Mouse (Mus musculus) heart, adult 2 months (tissue): ENCODE results near the gene Srp68. TPM values are rescaled to one million over a fixed set of nuclear protein-coding genes. Genes with fewer than 3 reads are reported as not detected.

ENCODE experiments used
- DNase-seq, 2 experiments: peaks; one replicate each; pipeline ENCODE4 v3.0.0; 2021
- H3K27ac ChIP-seq: fragments of 200-600 bp; 2 replicates; pipeline ENCODE4 v1.8.1; 2022
- H3K27me3 ChIP-seq: fragments of 200-500 bp; 2 replicates; pipeline ENCODE4 v1.6.1; 2012; ENCODE audit warnings: mild to moderate bottlenecking, low read length, inconsistent platforms, mixed read lengths; ENCODE audit not compliant: control insufficient read depth, insufficient read depth
- H3K36me3 ChIP-seq: fragments of 200-500 bp; 2 replicates; pipeline ENCODE4 v1.6.1; 2012; ENCODE audit warnings: low read length, inconsistent platforms; ENCODE audit not compliant: control insufficient read depth, insufficient read depth
- H3K4me1 ChIP-seq: fragments of 200-500 bp; 2 replicates; pipeline ENCODE4 v1.6.1; 2011; ENCODE audit warnings: low read length; ENCODE audit not compliant: control insufficient read depth, insufficient read depth
- H3K4me3 ChIP-seq: fragments of 200-600 bp; 2 replicates; pipeline ENCODE4 v1.8.1; 2022
- H3K79me2 ChIP-seq: fragments of 200-500 bp; replicated peaks from 2 replicates; pipeline ENCODE4 v1.6.1; 2012; ENCODE audit warnings: mild to moderate bottlenecking, inconsistent platforms, low read length, moderate library complexity, mixed read lengths; ENCODE audit not compliant: control insufficient read depth, insufficient read depth
- H3K9ac ChIP-seq: fragments of 200-500 bp; 2 replicates; pipeline ENCODE4 v1.6.1; 2012; ENCODE audit warnings: low read depth, mild to moderate bottlenecking, control low read depth, inconsistent platforms, low read length, mixed read lengths
- CTCF ChIP-seq: fragments of 200-600 bp; IDR thresholded peaks from 2 replicates; pipeline ENCODE4 v1.8.1; 2022; ENCODE audit warnings: antibody characterized with exemption, mild to moderate bottlenecking, moderate library complexity
- EP300 ChIP-seq: fragments of 200-500 bp; IDR thresholded peaks from 2 replicates; pipeline ENCODE4 v1.6.1; 2011; ENCODE audit warnings: low read depth, low read length, control low read depth; ENCODE audit not compliant: insufficient read depth
- POLR2A ChIP-seq: fragments of 200-500 bp; IDR thresholded peaks from 2 replicates; pipeline ENCODE4 v1.6.1; 2011; ENCODE audit warnings: mild to moderate bottlenecking, low read depth, low read length, control low read depth; ENCODE audit not compliant: insufficient read depth
- WGBS: fragments of 180-500 bp; shearing (Covaris S2); methylation state at CpG from one replicate; pipeline ENCODE4 v1.1.7; 2018; 5-methylcytosine and 5-hydroxymethylcytosine counted together
- intact Hi-C: fragments of 180-260 bp; cut with DNase I; formaldehyde crosslinking; loops from one replicate; pipeline ENCODE4 v1.15.1; 2025
- polyA plus RNA-seq: library from polyadenylated mRNA; depleted of rRNA; stranded (reverse); fragments of >200 nt; gene quantifications from 2 replicates; pipeline ENCODE4 v1.2.3, GENCODE M21; 2012
- total RNA-seq, 2 experiments: library from RNA; stranded (reverse); gene quantifications; 2 replicates each; pipeline ENCODE4 v1.2.3; 2021

Srp68 gene
- total and polyA plus RNA-seq, 3 experiments, result 40.0 to 71.2 (median 61.5) TPM

DNA sequence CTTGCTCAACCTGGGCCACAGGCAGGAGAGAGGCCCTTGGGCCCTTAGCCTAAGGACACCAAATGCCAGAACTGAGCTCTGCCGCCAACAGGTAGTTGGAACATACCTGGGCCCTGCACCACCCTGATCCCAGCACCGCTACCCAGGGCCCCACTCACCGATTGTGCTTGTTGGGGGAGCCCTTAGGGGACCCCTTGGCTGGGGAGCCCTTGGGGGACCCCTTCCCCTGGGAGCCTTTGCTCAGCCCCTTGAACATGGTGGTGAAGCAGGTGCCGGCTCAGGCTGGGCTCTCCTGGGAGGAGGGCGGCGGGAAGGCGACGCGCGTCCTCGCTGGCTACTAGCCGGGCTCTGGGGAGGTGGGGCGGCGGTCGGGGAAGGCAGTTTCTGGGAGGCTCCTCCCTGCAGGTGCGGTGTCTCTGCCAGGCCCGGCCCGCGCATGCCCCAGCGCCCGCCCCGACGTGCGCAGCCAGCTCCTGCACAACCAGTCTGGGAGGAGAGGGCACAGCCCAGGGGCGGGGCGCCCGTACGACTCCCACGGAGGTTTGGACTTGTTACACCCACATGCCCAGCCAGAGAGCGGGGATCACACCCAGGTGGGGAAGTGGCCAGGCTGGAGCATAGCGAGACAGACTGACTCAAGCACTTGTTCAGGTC lies 36.1 kb downstream of the Srp68 start, which contains the start of gene Evpl:
Gene Evpl, minus strand, starts transcription at position 336 of the 654 bp plus-strand sequence.
- intact Hi-C loops, result no loop called here
- H3K4me3 ChIP-seq, result no peak within 1 kb of the TSS

GRCm38 (mm10) chr11:116234901-116235300 lies 39.1 kb downstream of the Srp68 start:
- no peak overlapping the region for H3K9ac ChIP-seq
- TF ChIP-seq CTCF (no peak), EP300 (no peak), POLR2A (no peak)
- no peak overlapping the region for H3K4me3 ChIP-seq
- intact Hi-C loops, result no loop called here
- no peaks in the 10 kb centered on the region for H3K79me2 ChIP-seq
- 84% methylated on average over 8 of the region's 8 CpGs for WGBS
- H3K4me1 ChIP-seq, result no peaks in the 10 kb centered on the region
- peaks cover 6% of the 10 kb centered on the region for H3K27me3 ChIP-seq
- H3K36me3 ChIP-seq, result no peaks in the 10 kb centered on the region
- H3K27ac ChIP-seq, result no peak overlapping the region
- DNase-seq, result no peak

More for the DNA sequence above, 36.1 kb downstream of the Srp68 start, which contains the start of gene Evpl:
- DNase-seq, result peak; percentile 26 to 64
- H3K27me3 ChIP-seq, result peaks cover 6% of the 10 kb centered on the region
- H3K9ac ChIP-seq, result no peak within 1 kb of the TSS
- H3K4me1 ChIP-seq, result no peaks in the 10 kb centered on the region
- WGBS, result 15% methylated on average over 31 of the region's 31 CpGs
- no peaks in the 10 kb centered on the region for H3K36me3 ChIP-seq
- H3K79me2 ChIP-seq, result no peaks in the 10 kb centered on the region
- H3K27ac ChIP-seq, result no peak within 1 kb of the TSS
- TF ChIP-seq POLR2A (no peak), EP300 (no peak), CTCF (no peak)

DNA sequence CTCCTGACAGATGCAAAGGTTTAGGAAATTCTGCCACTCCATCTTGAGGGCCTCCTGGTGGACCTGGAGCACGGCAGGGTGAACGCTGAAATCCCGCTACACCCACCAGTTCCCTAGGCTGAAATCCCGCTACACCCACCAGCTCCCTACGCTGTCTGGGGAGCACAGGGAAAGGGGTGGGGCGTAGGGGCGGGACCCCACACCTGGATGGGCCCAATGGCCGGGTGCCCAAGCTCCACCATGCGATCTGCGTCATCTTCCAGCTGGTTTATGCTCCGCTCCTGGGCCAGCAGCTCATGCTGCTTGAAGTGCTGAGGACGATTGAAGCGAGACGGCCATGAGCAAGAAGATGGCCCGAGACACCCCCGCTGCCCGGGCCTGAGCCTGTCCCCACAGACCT lies 41.6 kb downstream of the Srp68 start:
- intact Hi-C loops, result no loop called here
- no peak for DNase-seq
- no peaks in the 10 kb centered on the region for H3K79me2 ChIP-seq
- WGBS, result 32% methylated on average over 17 of the region's 17 CpGs
- H3K36me3 ChIP-seq, result no peaks in the 10 kb centered on the region
- H3K4me3 ChIP-seq, result no peak overlapping the region
- no peak overlapping the region for H3K9ac ChIP-seq
- TF ChIP-seq POLR2A, result no peak
- no peak for TF ChIP-seq EP300
- no peak for TF ChIP-seq CTCF
- no peak overlapping the region for H3K27ac ChIP-seq
- H3K4me1 ChIP-seq, result no peaks in the 10 kb centered on the region
- 0 out of 2 replicates have a peak, but pooled peaks cover 1% of the 10 kb centered on the region for H3K27me3 ChIP-seq

GRCm38 (mm10) chr11:116228699-116229098 lies 45.3 kb downstream of the Srp68 start:
- no peak for DNase-seq
- WGBS, result 86% methylated on average over 4 of the region's 4 CpGs
- no peak overlapping the region for H3K9ac ChIP-seq

DNA sequence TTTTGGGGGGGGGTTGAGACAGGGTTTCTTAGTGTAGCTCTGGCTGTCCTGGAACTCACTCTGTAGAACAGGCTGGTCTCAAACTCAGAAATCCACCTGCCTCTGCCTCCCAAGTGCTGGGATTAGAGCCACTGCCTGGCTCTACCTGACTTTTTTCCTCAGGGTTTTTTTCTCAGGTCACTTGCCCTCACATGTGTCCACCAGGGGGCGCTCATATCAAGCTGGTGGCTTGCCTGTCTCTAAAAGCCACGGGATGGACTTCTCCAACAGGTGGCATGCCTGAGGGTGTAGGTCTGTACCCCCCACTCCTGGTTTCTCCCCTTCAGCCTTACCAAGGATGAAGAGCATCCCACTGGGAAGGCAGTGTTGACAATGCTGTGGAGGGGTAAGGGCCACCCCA lies 47.6 kb downstream of the Srp68 start:
- Histone ChIP-seq H3K27ac (no peak overlapping the region), H3K9ac (no peak overlapping the region), H3K36me3 (no peaks in the 10 kb centered on the region), H3K79me2 (no peaks in the 10 kb centered on the region), H3K4me3 (no peak overlapping the region), H3K4me1 (no peaks in the 10 kb centered on the region), H3K27me3 (no peaks in the 10 kb centered on the region)
- intact Hi-C loops, result loop anchor here (1.0 to 5.0 kb wide), 4 partner anchors 68 to 236 kb away; no protein-coding TSS in a partner anchor
- peak; percentile 62 to 83 for DNase-seq
- WGBS, result 8% methylated on average over 2 of the region's 2 CpGs
- TF ChIP-seq CTCF (peak; percentile 91), POLR2A (no peak), EP300 (0 out of 2 replicates have a peak, but pooled peaks have one; percentile 19)

More at GRCm38 (mm10) chr11:116228699-116229098, 45.3 kb downstream of the Srp68 start:
- Histone ChIP-seq H3K36me3 (no peaks in the 10 kb centered on the region), H3K27ac (no peak overlapping the region), H3K4me1 (no peaks in the 10 kb centered on the region), H3K4me3 (no peak overlapping the region), H3K27me3 (0 out of 2 replicates have a peak, but pooled peaks cover 1% of the 10 kb centered on the region), H3K79me2 (no peaks in the 10 kb centered on the region)
- TF ChIP-seq EP300 (no peak), CTCF (no peak), POLR2A (no peak)
- intact Hi-C loops, result loop anchor here (5.0 kb wide), 2 partner anchors 139 to 234 kb away; no protein-coding TSS in a partner anchor

- H3K27me3 ChIP-seq, result no peaks in the 10 kb centered on the region
- peaks cover 18% of the 10 kb centered on the region for H3K4me1 ChIP-seq
- TF ChIP-seq CTCF (no peak), POLR2A (no peak), EP300 (no peak)
- H3K9ac ChIP-seq, result peak overlapping the region; percentile 53
- H3K36me3 ChIP-seq, result no peaks in the 10 kb centered on the region
- DNase-seq, result no peak
- intact Hi-C loops, result no loop called here
- peak overlapping the region; percentile 50 for H3K4me3 ChIP-seq
- 24% methylated on average over 23 of the region's 23 CpGs for WGBS
- no peaks in the 10 kb centered on the region for H3K79me2 ChIP-seq
- no peak overlapping the region; the same call in 1 of the 2 replicates for H3K27ac ChIP-seq
These were observed 51.3 kb downstream of the Srp68 start for GRCm38 (mm10) chr11:116222740-116223059.
